Mouse (Mus musculus) midbrain, embryonic 15.5 days (tissue): ENCODE measurements around the gene Haao. TPM values are rescaled to one million over a fixed set of nuclear protein-coding genes. Genes with fewer than 3 reads are reported as not detected.

ENCODE experiments used
- ATAC-seq: fragments of 200-750 bp; cut with Nextera tagmentation; replicated peaks from 2 replicates; pipeline ENCODE4 v1.8.0; 2017; ENCODE audit warnings: moderate TSS enrichment
- H3K27ac ChIP-seq: fragments of 300-500 bp; sonication (generic); 2 replicates; pipeline ENCODE4 v1.5.1; 2015; ENCODE audit warnings: mild to moderate bottlenecking, inconsistent platforms
- H3K27me3 ChIP-seq: fragments of 300-500 bp; sonication (generic); replicated peaks from 2 replicates; pipeline ENCODE4 v1.6.1; 2015; ENCODE audit warnings: inconsistent platforms
- H3K36me3 ChIP-seq: fragments of 300-500 bp; sonication (generic); replicated peaks from 2 replicates; pipeline ENCODE4 v1.6.1; 2015; ENCODE audit warnings: inconsistent platforms
- H3K4me1 ChIP-seq: fragments of 300-500 bp; sonication (generic); 2 replicates; pipeline ENCODE4 v1.6.1; 2015; ENCODE audit warnings: inconsistent platforms
- H3K4me2 ChIP-seq: fragments of 300-500 bp; sonication (generic); 2 replicates; pipeline ENCODE4 v1.6.1; 2015; ENCODE audit warnings: inconsistent platforms, mild to moderate bottlenecking, moderate library complexity
- H3K4me3 ChIP-seq: fragments of 300-500 bp; sonication (generic); 2 replicates; pipeline ENCODE4 v1.5.1; 2015; ENCODE audit warnings: mild to moderate bottlenecking, inconsistent platforms
- H3K9ac ChIP-seq: fragments of 300-500 bp; sonication (generic); 2 replicates; pipeline ENCODE4 v1.6.1; 2015; ENCODE audit warnings: mild to moderate bottlenecking, inconsistent platforms
- H3K9me3 ChIP-seq: fragments of 300-500 bp; sonication (generic); 2 replicates; pipeline ENCODE4 v1.6.1; 2016; ENCODE audit warnings: inconsistent platforms
- WGBS: fragments of 180-500 bp; shearing (Covaris S2); methylation state at CpG from one replicate; pipeline ENCODE4 v1.1.7; 2015; ENCODE audit warnings: mixed read lengths; 5-methylcytosine and 5-hydroxymethylcytosine counted together
- polyA plus RNA-seq: library from polyadenylated mRNA; unstranded; fragments of >200 nt; fragmentation: Nextera tagmentation; extraction: Ambion mirVana; gene quantifications from 2 replicates; pipeline ENCODE4 v1.2.1, GENCODE M21; 2015

The Haao gene
- polyA plus RNA-seq, 1 experiment from 2014 or later, result not detected

GRCm38 (mm10) chr17:83847100-83847499, 663 bp downstream of the Haao start:
- Histone ChIP-seq H3K36me3 (no peaks in the 10 kb centered on the region), H3K27me3 (no peaks in the 10 kb centered on the region), H3K4me2 (no peak overlapping the region), H3K27ac (no peak overlapping the region), H3K9ac (no peak overlapping the region), H3K4me3 (no peak overlapping the region), H3K9me3 (no peaks in the 10 kb centered on the region), H3K4me1 (peaks cover 17% of the 10 kb centered on the region)
- 87% methylated on average over 6 of the region's 6 CpGs for WGBS
- no peak for ATAC-seq

DNA sequence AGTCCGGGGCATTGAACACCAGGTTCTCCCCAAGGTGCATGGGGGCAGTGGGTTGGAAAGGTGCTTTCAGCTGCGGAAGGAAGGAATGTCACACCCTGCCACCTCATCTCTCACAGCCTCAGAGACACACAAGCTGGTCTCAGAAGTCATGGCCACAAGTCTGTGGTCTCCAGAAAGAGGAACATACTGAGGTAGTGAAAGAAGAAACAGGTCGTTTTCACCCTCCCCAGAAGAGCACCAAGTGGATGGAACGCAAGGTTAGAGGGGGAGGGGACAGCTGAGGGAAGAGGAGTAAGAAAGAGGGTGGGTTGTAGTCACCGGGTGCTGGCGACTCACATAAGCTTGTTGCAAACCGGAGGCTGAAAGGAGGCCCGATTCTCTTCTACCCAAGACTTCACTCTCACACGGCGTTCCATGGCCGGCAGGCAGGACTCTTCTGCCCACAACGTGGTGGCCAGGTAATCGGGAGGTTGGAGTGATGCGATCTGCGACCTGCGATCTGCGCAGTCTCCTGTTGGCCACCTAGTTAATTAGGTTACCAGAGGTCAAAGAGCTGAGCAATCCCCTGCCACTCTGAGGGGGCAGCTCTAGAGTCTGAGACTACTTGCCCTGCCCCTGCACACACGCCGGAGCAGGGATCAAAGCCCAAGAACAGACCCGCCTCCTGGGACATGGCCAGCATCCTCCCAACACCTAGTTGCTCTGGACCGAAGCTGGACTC, 1.3 kb downstream of the Haao start:
- Histone ChIP-seq H3K4me2 (no peak overlapping the region), H3K36me3 (no peaks in the 10 kb centered on the region), H3K4me1 (peaks cover 17% of the 10 kb centered on the region), H3K27me3 (no peaks in the 10 kb centered on the region), H3K4me3 (no peak overlapping the region), H3K27ac (no peak overlapping the region), H3K9ac (no peak overlapping the region), H3K9me3 (no peaks in the 10 kb centered on the region)
- no peak for ATAC-seq
- 85% methylated on average over 21 of the region's 21 CpGs for WGBS

DNA sequence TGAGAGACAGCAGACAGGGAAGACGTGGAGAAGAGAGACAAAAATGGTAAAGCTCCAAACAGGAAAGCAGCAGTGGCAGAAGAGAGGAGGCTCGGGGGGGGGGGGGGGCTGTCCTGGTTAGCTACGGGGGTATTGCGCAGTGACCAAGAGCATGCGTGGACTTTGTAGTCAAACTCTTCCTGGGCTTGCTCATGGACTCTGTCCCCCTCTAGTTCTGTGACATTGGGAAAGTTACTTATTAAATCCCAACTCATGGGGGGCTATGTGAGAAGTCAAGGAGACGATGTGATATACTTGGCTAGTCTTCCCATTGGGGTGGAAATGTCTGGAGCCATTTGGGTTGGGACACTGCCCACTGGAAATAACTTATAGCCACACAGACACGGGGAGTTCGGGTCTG, 2.2 kb downstream of the Haao start:
- no peak overlapping the region for H3K9ac ChIP-seq
- WGBS, result 88% methylated on average over 8 of the region's 8 CpGs
- no peaks in the 10 kb centered on the region for H3K9me3 ChIP-seq
- no peak overlapping the region for H3K27ac ChIP-seq
- H3K36me3 ChIP-seq, result no peaks in the 10 kb centered on the region
- no peak for ATAC-seq
- H3K4me1 ChIP-seq, result peaks cover 17% of the 10 kb centered on the region
- no peak overlapping the region for H3K4me3 ChIP-seq
- no peaks in the 10 kb centered on the region for H3K27me3 ChIP-seq
- H3K4me2 ChIP-seq, result no peak overlapping the region

GRCm38 (mm10) chr17:83843780-83844179, 4.0 kb downstream of the Haao start:
- Histone ChIP-seq H3K27me3 (no peaks in the 10 kb centered on the region), H3K4me3 (no peak overlapping the region), H3K9ac (no peak overlapping the region), H3K4me2 (no peak overlapping the region), H3K27ac (no peak overlapping the region), H3K9me3 (no peaks in the 10 kb centered on the region), H3K4me1 (peaks cover under 1% of the 10 kb centered on the region), H3K36me3 (no peaks in the 10 kb centered on the region)
- no peak for ATAC-seq
- 61% methylated on average over 7 of the region's 7 CpGs for WGBS

GRCm38 (mm10) chr17:83841011-83841410, 6.8 kb downstream of the Haao start:
- Histone ChIP-seq H3K4me3 (no peak overlapping the region), H3K4me2 (no peak overlapping the region), H3K4me1 (no peaks in the 10 kb centered on the region), H3K27me3 (no peaks in the 10 kb centered on the region), H3K9ac (no peak overlapping the region), H3K9me3 (no peaks in the 10 kb centered on the region), H3K27ac (no peak overlapping the region), H3K36me3 (no peaks in the 10 kb centered on the region)
- no peak for ATAC-seq
- WGBS, result 87% methylated on average over 5 of the region's 5 CpGs

DNA sequence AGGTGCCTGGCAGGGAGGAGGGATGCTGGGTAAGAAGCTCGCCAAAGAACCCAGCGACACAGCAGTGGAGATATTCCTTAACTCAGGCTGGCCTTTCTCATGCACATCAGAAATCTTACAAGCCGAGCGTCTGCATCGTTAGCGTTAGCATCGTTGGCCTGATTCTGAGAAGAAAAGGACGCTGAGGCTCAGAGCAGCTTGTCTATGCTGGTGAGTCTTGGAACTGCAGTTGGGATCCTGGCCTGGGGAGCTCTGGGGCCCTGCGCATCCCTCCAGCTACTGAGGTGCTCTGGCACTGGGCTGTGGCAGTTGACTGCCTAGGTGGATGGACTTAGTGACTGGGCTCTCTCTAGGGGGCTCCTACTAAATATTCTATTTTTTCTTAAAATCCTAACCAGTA, 8.6 kb downstream of the Haao start:
- Histone ChIP-seq H3K36me3 (no peaks in the 10 kb centered on the region), H3K9ac (no peak overlapping the region), H3K4me3 (no peak overlapping the region), H3K4me2 (no peak overlapping the region), H3K27ac (no peak overlapping the region), H3K4me1 (0 out of 2 replicates have a peak, but pooled peaks cover 2% of the 10 kb centered on the region), H3K9me3 (no peaks in the 10 kb centered on the region), H3K27me3 (no peaks in the 10 kb centered on the region)
- no peak for ATAC-seq
- 60% methylated on average over 9 of the region's 9 CpGs for WGBS

DNA sequence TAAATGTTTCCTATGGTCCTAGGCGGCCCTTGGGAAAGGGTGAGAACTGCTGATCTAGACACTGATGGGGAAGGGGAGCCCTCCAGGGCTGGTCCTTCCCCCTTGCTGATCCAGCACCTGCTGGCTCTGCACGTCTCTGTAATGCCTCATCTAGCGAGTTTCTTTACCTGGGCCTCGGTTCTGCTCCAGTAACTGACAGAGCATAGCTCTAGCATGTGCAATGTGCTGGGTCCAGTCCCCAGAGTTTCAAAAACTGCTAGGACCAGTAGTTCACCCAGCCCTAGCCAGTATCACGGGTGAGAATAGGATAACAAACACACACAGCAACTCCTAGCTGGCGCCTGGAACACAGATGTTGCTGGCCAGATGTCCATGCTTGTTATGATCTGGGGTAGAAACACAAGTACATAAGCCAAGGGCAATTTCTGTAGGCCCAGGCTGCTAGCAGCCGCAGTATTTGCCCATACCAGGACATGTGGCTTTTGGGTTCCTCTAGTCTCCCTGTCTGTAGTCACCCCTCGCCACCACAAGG, 10.0 kb downstream of the Haao start:
- Histone ChIP-seq H3K9me3 (no peaks in the 10 kb centered on the region), H3K4me3 (no peak overlapping the region), H3K27me3 (no peaks in the 10 kb centered on the region), H3K36me3 (no peaks in the 10 kb centered on the region), H3K27ac (no peak overlapping the region), H3K4me1 (0 out of 2 replicates have a peak, but pooled peaks cover 3% of the 10 kb centered on the region), H3K4me2 (no peak overlapping the region), H3K9ac (no peak overlapping the region)
- WGBS, result 79% methylated on average over 8 of the region's 8 CpGs
- no peak for ATAC-seq

DNA sequence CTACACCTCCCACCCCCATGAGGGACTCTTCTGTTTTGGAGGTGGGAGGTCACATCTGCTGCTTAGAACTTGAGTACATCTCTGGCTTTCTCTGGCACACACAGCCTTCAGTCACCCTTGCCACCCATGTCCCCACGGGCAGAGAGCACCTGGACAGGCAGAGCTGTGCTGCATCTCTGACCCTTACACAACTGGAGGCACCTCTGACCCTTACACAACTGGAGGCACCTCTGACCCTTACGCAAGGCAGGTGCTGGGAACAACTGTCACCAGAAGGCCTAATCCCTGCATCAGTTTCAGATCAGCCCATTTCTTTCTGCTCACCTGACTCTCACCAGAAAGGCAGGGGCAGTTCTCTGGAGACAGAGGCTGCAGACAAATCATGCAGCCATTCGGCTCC, 11.7 kb downstream of the Haao start:
- WGBS, result 67% methylated on average over 3 of the region's 3 CpGs
- Histone ChIP-seq H3K4me3 (no peak overlapping the region), H3K9me3 (no peaks in the 10 kb centered on the region), H3K36me3 (no peaks in the 10 kb centered on the region), H3K27me3 (no peaks in the 10 kb centered on the region), H3K4me2 (no peak overlapping the region), H3K9ac (no peak overlapping the region), H3K4me1 (0 out of 2 replicates have a peak, but pooled peaks cover 3% of the 10 kb centered on the region), H3K27ac (no peak overlapping the region)
- no peak for ATAC-seq

GRCm38 (mm10) chr17:83834120-83834519, 13.6 kb downstream of the Haao start:
- no peak overlapping the region for H3K4me2 ChIP-seq
- 33% methylated on average over 4 of the region's 4 CpGs for WGBS
- no peak overlapping the region for H3K27ac ChIP-seq
- H3K9me3 ChIP-seq, result no peaks in the 10 kb centered on the region
- no peak overlapping the region for H3K9ac ChIP-seq
- ATAC-seq, result no peak
- 0 out of 2 replicates have a peak, but pooled peaks cover 3% of the 10 kb centered on the region for H3K4me1 ChIP-seq
- H3K27me3 ChIP-seq, result no peaks in the 10 kb centered on the region
- H3K36me3 ChIP-seq, result no peaks in the 10 kb centered on the region
- no peak overlapping the region for H3K4me3 ChIP-seq

DNA sequence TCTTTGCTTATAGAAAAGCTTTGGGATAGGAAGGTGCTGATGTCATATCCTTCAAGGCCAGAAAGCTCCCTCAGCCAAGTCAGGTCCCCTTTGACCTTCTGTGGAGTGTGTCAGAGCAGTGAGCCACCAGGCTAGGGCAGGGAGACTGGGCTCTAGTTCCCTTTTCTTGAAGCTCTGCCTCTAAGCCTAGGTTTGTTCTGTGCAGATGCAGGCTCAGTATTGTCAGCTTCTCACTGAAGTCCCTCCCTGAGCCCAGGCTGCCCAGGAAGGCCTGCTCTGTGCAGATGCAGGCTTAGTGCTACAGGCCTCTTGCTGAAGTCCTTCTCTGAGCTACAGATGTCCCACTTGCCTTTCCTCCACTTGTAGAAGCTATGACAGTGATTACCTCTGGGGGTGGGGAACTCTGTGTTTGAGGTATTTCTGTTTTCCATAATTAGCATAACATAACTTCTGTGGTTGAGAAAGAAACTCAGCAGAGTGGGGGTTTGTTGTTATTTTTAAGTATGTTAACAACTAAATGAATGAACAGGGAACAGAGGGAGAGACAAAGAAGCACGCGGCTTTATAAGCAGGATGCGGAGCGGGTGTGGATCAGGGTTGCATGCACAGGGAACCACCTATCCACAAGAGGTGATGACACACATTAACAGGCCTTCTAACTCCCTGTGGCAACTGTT, 17.0 kb downstream of the Haao start:
- Histone ChIP-seq H3K27me3 (no peaks in the 10 kb centered on the region), H3K4me2 (no peak overlapping the region), H3K4me3 (no peak overlapping the region), H3K27ac (no peak overlapping the region), H3K9me3 (no peaks in the 10 kb centered on the region), H3K36me3 (no peaks in the 10 kb centered on the region), H3K9ac (no peak overlapping the region), H3K4me1 (0 out of 2 replicates have a peak, but pooled peaks cover 3% of the 10 kb centered on the region)
- ATAC-seq, result no peak
- WGBS, result 95% methylated on average over 4 of the region's 4 CpGs

GRCm38 (mm10) chr17:83829356-83829755, 18.4 kb downstream of the Haao start:
- Histone ChIP-seq H3K36me3 (no peaks in the 10 kb centered on the region), H3K9ac (no peak overlapping the region), H3K4me2 (no peak overlapping the region), H3K4me3 (no peak overlapping the region), H3K4me1 (0 out of 2 replicates have a peak, but pooled peaks cover 3% of the 10 kb centered on the region), H3K27ac (no peak overlapping the region), H3K9me3 (no peaks in the 10 kb centered on the region), H3K27me3 (no peaks in the 10 kb centered on the region)
- no peak for ATAC-seq
- WGBS, result 75% methylated on average over 3 of the region's 3 CpGs

- Histone ChIP-seq H3K4me1 (peaks cover 11% of the 10 kb centered on the region), H3K4me3 (no peak overlapping the region), H3K4me2 (no peak overlapping the region), H3K9ac (no peak overlapping the region), H3K36me3 (no peaks in the 10 kb centered on the region), H3K9me3 (no peaks in the 10 kb centered on the region), H3K27me3 (no peaks in the 10 kb centered on the region), H3K27ac (no peak overlapping the region)
- no peak for ATAC-seq
- 90% methylated on average over 7 of the region's 7 CpGs for WGBS
Observed at GRCm38 (mm10) chr17:83823835-83824234, 23.9 kb downstream of the Haao start.
